Mouse (Mus musculus) cerebellum, adult 2 months (tissue): ENCODE results near the gene S1pr3.

Experiments used
- CTCF ChIP-seq: fragments of 200-500 bp; IDR thresholded peaks from 2 replicates; pipeline ENCODE4 v1.5.1; 2011; ENCODE audit warnings: low read depth, mild to moderate bottlenecking, control low read depth, low read length, moderate library complexity, borderline replicate concordance; ENCODE audit not compliant: insufficient read depth
- POLR2A ChIP-seq: fragments of 200-500 bp; IDR thresholded peaks from 2 replicates; pipeline ENCODE4 v1.6.1; 2011; ENCODE audit warnings: low read length, control low read depth, borderline replicate concordance; ENCODE audit not compliant: insufficient read depth

GRCm38 (mm10) chr13:51464294-51464693 is 55.9 kb downstream of the S1pr3 start:
- no peak for TF ChIP-seq CTCF
- no peak for TF ChIP-seq POLR2A
